Mouse (Mus musculus): ENCODE data around the gene Tmem214.

Tmem214 gene

DNA sequence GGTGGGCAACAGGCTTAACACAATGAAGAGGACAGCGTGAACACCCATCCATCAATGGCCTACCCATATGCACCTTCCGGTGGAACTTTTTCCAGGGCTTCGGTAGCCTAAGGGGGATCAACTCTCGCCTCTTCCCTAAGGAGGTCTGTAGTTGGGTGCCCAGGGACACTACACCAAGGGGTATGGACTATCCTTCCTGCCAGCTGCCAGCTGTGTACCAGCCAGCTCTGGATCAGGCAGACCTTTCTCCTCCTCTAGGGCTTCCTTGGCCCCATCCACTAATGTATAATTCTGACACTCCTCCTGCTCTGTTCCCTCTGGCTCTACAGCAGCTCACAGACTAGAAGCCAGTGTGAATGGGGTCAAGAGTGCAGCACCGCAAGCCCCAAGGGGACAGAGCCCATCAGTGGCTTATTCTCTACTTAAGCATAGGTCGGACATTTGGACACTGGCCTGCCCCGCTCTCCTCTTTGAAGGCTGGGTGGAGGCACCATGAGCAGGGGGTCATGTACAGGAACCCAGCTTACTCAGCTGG is 46.4 kb downstream of the Tmem214 start:
- in situ Hi-C loops (cut with MboI, MseI), result no loop called here

DNA sequence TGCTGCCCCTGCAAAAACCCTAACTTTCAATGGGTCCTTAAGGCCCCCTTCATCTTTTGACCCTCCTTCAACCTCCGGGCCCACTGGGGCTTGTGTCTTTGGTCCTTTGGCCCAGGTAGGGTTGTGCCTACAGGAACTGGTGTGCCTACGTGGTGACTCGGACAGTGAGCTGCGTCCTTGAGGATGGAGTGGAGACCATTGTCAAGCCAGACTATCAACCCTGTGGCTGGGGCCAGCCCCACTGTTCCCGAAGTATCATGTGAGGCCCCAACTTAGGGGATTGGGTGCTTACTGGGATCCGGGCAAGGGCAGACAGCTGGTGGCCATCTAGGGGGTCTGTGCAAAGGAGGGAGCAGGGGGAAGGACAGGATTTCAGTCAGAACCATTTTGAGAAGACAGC is 47.0 kb downstream of the Tmem214 start:
- in situ Hi-C loops (cut with MboI, MseI), result no loop called here

DNA sequence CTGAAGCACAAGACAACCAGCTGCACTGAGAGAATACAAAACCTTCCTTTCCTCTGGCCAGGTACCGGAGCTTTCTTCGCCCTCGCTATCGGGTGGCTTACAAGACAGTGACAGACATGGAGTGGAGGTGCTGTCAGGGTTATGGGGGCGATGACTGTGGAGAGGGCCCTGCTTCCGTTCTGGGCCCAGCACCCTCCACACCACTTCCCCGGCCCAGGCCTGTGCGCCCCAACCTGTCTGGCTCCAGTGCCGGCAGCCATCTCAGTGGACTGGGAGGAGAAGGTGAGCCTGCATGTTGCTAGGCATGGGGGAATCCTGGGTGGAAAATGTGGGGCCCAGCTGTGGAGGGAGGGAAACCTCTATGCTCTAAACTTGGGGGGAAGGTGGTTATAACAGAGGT is 47.6 kb downstream of the Tmem214 start:
- in situ Hi-C loops (cut with MboI, MseI), result no loop called here

DNA sequence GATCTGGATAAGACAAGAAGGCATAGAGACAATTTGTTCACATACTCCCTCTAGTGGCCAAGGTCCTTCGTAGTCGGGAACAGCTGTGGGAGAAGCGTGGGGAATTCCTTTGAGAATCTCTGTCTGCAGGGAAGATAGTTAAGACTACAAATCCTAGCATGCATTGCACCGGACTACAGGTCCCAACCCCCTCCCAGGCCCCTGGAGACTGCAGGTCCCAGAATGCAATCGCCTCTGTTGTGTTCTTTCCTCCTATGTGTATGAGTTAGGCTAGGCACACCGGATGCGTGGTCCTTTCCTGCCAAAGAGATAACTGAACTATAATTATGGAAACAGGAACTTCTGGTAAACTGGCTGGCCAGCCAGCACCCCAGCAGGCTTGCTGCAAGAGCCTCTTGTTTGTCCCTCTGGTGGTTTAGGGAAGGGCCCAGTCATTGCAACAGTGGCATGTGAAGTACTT is 48.2 kb downstream of the Tmem214 start:
- in situ Hi-C loops (cut with MboI, MseI), result no loop called here

DNA sequence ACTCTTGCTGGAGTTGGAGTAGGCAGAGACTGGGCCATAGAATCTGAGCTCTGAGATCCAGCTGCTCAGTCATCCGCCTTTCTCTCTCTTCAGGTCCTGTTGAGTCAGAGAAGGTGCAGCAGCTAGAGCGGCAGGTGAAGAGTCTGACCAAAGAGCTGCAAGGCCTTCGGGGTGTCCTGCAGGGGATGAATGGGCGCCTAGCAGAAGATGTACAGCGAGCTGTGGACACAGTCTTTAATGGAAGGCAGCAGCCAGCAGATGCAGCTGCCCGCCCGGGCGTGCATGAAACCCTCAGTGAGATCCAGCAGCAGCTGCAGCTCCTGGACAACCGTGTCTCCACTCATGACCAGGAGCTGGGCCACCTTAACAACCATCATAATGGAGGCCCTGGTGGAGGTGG is 49.0 kb downstream of the Tmem214 start:
- in situ Hi-C loops (cut with MboI, MseI), result no loop called here

DNA sequence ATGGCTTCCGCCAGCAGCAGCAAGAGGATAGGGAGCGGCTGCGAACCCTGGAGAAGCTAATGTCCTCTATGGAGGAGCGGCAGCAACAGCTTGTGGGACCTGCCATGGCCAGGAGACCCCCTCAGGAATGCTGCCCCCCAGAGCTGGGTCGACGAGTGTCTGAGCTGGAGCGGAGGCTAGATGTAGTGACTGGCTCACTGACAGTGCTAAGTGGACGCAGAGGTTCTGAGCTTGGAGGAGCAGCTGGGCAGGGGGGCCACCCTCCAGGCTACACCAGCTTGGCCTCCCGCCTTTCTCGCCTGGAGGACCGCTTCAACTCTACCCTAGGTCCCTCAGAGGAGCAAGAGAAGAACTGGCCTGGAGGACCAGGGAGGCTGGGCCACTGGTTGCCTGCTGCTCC is 49.5 kb downstream of the Tmem214 start:
- in situ Hi-C loops (cut with MboI, MseI), result no loop called here

DNA sequence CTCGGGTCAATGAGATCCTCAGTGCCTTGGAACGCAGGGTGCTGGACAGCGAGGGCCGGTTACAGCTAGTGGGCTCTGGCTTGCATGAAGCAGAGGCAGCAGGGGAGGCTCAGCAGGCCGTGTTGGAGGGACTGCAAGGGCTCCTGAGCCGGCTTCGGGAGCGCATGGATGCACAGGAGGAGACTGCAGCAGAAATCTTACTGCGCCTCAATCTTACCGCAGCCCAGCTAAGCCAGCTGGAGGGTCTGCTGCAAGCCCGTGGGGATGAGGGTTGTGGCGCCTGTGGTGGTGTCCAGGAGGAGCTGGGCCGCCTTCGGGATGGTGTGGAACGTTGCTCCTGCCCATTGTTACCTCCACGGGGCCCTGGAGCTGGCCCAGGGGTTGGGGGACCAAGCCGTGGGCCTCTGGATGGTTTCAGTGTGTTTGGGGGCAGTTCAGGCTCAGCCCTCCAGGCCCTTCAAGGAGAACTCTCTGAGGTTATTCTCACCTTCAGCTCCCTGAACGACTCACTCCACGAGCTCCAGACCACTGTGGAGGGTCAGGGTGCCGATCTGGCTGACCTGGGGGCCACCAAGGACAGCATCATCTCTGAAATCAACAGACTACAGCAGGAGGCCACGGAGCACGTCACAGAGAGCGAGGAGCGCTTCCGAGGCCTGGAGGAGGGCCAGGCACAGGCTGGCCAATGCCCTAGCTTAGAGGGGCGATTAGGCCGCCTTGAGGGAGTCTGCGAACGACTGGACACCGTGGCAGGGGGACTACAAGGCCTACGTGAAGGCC is 50.3 kb downstream of the Tmem214 start:
- in situ Hi-C loops (cut with MboI, MseI), result no loop called here

DNA sequence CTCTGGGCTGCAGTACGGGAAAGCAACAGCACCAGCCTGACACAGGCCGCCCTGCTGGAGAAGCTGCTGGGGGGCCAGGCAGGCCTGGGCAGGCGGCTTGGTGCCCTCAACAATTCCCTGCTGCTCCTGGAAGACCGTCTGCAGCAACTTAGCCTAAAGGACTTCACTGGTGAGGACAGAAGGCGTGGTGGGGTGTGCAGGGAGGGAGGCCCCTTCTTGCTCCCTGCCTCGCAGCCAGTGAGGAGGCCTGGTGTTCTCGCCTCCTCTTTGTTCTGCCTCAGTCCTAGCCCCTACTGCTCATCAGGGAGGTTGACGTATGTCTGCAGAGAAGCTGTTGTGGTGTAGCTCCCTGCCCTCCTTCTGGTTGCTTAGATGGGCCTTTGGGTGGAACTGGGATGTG is 50.9 kb downstream of the Tmem214 start:
- in situ Hi-C loops (cut with MboI, MseI), result no loop called here

DNA sequence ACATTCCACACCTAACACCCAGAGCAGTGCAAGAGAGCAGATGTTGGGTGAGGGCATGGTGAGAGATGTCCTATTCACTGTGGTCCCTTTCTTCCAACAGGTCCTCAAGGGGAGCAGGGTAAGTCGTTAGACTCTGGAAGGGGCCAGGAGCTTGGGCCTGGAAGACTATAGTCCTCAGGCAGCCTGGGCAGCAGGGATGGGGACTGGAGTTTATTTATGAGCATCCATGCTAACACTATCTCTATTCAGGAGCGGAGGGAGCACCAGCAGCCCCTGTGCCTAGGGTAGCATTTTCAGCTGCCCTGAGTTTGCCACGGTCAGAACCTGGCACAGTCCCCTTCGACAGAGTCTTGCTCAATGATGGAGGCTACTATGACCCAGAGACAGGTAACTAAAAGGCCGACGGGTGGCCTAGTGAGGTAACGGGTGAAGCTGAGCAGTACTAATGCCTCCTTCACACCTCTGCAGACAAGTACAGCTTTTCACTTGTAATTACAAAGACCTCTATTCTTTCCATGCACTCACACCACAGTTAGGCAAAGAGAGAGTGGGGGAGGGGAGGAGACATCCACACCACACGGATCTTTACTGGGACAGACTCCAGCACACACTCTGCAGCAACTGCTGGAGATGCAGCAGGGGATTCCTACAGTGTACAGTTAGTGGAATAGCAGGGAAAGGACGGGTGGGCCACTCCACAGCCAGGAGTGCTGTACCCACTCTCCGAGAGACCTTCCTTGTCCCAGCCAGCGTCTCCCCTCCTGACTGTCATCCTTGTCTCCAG is 52.2 kb downstream of the Tmem214 start:
- in situ Hi-C loops (cut with MboI, MseI), result no loop called here

DNA sequence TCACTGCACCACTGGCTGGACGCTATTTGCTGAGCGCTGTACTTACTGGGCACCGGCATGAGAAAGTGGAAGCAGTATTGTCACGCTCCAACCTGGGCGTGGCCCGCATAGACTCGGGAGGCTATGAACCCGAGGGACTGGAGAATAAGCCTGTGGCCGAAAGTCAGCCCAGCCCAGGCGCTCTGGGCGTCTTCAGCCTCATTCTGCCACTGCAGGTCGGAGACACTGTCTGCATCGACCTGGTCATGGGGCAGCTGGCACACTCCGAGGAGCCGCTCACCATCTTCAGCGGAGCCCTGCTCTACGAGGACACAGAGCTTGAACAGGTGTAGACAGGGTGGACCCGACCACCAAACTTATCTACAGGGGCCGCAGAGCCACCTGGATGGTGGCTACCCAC is 52.8 kb downstream of the Tmem214 start:
- in situ Hi-C loops (cut with MboI, MseI), result no loop called here

DNA sequence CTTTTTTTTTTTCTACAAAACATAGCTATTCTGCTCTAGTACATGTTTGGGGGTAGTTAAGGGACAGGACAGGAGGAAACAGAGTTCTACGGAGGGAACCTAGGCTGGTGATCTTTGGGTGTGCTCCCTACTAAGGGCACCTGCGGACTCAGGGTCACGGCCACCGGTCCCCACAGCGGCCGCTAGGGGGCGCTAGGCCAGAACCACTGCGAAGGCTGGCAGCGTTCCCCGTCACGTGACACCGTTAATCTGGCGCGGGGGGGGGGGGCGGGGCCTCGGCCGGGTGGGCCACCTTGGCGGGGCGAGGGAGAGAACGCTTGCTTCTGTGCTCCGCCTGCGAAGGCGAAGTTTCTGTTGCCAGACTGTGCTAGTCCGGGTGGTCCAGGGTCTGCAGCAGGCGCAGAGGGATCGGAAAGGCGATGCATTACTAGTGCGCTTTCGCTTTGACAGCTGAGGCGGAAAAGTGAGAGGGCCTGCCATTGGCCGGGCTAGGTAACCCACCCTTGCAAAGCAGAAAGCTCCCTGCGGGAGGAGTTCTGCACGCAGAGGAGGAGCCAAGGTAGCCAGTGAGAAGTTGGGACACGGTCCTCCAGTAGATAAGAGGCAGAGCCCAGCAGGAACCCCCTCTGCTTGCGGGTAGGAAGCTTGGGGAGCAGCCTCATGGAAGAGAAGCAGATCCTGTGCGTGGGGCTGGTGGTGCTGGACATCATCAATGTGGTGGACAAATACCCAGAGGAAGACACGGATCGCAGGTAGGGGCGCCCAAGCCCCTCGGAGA is 53.6 kb downstream of the Tmem214 start, which contains the start of gene Khk:
TSS of gene Khk (plus strand) at position 176 of the 778 bp plus-strand sequence.
- in situ Hi-C loops (cut with MboI, MseI), result no loop called here

DNA sequence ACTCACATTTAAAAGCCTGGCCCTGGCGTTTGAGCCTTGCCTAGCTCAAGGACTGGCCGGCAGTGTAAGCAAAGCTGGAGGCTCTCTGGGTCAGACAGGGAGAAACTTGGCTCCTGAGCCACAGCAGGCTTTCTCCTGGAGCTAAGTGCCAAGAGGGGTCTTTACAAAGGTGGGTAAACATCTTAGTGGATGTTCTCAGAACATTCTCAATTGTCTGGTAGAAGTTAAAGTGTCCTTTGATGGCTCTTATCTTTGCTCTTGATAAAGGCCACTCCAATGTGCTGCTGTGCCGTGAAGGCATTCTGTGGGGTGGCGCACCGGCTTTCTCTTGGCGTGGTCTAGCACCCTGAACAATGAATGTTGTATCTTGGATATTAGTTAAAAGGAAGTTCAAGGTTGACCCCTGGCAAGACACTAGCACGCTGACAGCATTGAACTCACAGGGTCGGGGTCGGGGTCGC is 54.8 kb downstream of the Tmem214 start:
- in situ Hi-C loops (cut with MboI, MseI), result no loop called here

DNA sequence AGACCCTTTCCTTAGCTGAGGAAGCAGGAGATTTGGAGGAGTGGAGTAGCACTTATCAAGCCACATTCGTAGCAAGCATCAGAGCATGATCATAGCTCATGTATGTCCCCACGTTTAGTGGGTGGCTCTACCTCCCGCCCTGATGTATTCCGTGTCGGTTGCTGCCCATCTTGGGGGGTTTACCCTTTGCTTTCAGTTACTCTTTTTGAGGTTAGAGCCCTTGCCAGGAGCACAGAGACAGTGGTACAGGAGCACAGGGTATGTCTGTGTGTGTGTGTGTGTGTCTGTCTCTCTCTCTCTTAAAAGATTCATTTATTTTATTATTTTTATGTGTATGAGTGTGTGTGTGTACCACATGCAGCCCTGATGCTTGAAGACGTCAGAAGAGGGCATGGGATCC is 55.3 kb downstream of the Tmem214 start:
- in situ Hi-C loops (cut with MboI, MseI), result no loop called here

DNA sequence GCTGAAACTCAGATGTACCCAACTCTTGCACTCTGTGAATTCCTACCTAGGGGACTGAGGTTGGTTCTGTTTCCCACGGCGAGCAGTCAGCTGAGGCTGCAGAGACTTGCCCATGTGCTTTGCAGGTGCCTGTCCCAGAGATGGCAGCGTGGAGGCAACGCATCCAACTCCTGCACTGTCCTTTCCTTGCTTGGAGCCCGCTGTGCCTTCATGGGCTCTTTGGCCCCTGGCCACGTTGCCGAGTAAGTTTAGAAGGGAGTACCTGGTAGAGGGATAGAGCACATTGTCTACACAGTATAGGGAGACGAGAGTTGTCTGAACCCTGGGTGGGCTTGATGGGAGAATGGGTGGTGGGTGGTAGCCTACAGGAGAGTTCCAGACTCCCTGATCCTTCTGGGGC is 56.8 kb downstream of the Tmem214 start:
- in situ Hi-C loops (cut with MboI, MseI), result no loop called here

DNA sequence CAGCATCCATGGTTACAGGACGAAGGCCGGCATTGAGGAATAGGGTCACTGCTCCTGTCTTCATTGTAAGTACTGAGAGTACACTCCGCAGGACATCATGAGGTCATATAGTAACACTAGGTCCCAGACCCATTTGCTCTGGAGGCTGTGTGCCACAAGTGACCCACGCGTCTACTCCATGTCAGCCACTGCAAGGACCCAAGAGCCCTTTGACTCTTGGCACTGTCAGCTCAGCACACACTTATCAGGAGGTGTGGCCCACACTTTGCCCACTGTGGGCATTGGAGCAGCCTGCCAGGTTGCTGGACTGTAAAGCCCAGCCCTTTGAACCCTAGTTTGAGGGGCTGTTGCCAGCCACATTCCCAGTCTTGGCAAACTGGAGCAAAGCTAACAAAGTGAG is 57.4 kb downstream of the Tmem214 start:
- in situ Hi-C loops (cut with MboI, MseI), result no loop called here

DNA sequence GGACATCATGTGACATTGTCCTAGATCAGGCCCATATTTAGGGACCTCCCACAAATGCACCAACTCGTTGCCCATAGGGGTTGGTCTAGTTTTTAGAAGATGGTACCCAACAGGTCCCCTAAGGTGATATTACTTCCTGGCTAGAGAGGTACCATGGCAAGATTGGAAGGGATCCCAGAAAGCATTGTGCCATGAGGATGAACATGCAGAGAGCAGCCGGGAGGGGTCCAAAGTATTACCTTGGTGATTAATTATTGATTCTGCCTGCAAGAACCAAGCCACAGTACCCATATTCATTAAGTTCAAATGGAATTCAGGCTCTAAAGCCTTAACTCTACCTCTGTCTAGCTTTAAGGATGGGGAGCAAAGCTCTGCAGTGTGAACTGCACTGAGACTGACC is 58.3 kb downstream of the Tmem214 start:
- in situ Hi-C loops (cut with MboI, MseI), result no loop called here

DNA sequence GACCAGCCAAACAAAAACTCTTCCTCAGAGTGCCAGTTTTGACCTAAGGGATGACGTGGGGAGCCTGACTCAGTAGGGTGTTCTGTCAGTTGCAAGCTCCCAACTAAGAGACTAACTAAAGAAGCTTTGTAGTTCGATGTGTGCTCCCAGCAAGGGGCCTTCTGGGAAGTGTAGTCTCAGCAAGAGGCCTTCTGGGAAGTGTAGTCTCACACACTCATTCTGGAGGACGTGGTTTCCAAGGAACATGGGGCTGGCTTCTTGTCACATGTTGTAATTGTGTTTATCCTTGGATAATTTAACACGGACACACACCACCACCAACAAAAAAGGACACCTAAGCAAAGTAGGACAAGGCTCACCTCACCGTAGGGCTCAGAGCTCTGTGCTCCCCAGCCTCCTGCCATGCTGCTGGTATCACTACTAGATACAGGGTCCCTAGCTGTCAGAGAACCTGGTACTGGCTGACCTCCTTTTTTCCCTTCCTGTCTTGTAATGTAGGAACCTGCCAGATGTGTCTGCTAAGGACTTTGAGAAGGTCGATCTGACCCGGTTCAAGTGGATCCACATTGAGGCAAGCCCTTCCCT is 60.2 kb downstream of the Tmem214 start:
- in situ Hi-C loops (cut with MboI, MseI), result no loop called here
